Mouse (Mus musculus): Measurements from ENCODE around the gene Pex10. TPM values are rescaled to one million over a fixed set of nuclear protein-coding genes. Genes with fewer than 3 reads are reported as not detected.

Gene Pex10
- polyA plus RNA-seq (2017; shearing (Covaris generic)), result 1 to 10 TPM; 5.8 to 8.7 (median 7.2) TPM

GRCm38 (mm10) chr4:155066834-155067522 lies at the start of gene Pex10:
Gene Pex10, plus strand, starts transcription at chr4:155067016.
- peak; percentile 90 for ATAC-seq

GRCm38 (mm10) chr4:155017253-155017878 lies 49.5 kb upstream of the Pex10 start:
- no peak for ATAC-seq

DNA sequence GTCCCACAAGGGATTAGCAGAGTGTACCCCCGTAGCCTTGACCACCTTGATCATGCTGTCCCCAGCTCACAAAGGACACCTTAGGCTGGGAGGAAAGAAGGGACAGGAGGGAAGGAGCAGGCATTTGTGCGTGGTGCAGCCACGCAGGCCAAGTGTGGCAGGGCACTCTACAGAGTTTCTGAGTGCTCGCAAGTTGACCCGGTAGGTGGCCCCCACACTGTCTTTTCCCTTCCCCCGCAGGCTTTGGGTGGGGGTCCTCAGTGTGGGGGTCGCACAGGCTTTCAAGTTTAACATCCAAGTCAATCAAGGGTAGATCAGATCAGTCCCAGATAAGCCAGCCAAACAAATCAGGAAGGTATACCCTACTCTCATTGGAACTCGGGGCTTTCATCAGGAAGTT lies 48.8 kb upstream of the Pex10 start:
- ATAC-seq, result no peak

- no peak for ATAC-seq
These were observed 48.0 kb upstream of the Pex10 start for GRCm38 (mm10) chr4:155018601-155019335.

DNA sequence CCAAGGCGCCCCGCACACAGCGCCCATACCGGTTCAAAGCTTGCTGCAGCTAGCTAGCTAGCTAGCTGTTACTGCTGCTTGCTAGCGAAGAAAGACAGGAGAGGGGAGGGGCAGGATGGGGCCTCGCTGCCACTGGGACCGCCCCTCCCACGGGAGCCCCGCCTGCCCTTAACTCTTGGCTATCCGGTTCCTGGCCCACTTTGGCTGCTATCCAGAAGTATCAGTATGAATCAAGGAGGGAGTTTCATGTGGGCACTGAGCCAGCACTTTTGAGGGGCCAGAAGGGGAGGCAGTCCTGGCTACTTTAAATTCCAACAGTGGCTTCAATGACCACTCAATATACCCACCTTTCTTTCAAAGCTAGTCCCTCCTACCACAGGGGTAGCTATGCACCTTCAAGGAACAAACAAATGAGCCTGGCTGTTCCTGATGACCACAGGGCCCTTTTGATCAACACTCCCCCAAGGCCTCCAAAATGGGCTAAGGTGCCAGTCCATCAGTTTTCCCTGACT lies 47.4 kb upstream of the Pex10 start:
- peak; percentile 28 for ATAC-seq

GRCm38 (mm10) chr4:155020141-155020540 lies 46.7 kb upstream of the Pex10 start:
- ATAC-seq, result no peak

GRCm38 (mm10) chr4:155020813-155021212 lies 46.0 kb upstream of the Pex10 start:
- no peak for ATAC-seq

GRCm38 (mm10) chr4:155022228-155022855 lies 44.5 kb upstream of the Pex10 start:
- no peak for ATAC-seq

GRCm38 (mm10) chr4:155024170-155025010 lies 42.4 kb upstream of the Pex10 start:
- ATAC-seq, result no peak

DNA sequence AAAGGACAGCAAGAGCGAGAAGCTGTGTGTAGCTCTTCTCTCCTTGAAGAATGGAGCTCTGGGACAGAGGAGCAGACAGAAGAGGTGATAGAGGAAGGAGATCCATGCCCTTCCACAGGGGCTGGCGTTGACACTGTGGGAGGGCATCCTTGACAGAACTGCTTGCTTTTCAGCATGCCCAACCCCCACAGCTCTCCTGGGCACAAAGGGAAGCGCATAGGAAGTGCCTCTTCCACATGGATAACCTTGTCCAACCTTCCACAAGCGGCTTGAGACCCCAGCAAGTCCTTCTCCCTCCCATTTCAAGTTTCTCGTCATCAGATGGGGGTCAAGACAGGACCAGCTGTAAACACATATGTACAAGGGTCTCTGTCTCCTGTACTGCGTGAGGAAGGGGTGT lies 33.7 kb upstream of the Pex10 start:
- ATAC-seq, result no peak

DNA sequence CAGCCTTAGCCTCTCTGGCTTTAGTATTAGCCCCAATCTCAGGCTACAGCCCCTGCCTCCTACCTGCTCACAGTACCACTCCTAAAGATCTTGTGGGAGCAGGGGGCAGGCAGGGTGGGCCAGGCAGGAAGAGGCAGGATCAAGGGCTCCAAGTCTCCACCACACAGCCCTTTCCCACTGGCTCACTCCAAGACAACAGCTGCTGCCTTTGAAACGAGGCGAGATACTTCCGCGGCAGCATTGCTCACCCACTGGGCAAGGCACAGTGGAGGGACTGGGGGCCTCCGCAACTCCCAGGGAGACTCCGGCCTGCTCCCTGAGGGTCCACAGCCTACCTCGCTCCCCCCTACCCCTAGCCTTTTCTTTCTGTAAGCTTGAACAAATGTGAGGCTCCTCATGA lies 32.6 kb upstream of the Pex10 start:
- ATAC-seq, result no peak

DNA sequence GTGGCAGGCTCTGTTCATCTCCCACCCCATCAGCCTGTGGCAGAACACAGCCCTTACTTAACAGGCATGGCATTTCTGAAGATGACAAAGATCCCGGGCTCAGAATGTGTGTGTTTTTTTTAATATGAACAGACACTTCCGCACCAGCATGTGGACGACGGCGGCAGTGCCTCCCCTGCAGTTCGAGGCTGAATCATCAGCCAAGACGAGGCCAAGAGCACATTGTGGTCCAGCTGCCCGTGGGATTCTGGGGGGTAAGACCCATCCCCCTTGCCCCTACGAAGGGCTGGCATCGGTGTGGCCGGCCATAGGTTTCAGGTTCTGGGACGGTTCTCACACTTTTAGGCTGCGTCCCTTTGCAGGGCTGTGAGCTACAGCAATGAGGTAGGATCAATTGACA lies 32.0 kb upstream of the Pex10 start:
- no peak for ATAC-seq

GRCm38 (mm10) chr4:155040197-155040596 lies 26.6 kb upstream of the Pex10 start:
- no peak for ATAC-seq

GRCm38 (mm10) chr4:155040696-155041095 lies 26.1 kb upstream of the Pex10 start:
- no peak for ATAC-seq

GRCm38 (mm10) chr4:155042606-155043288 lies 24.1 kb upstream of the Pex10 start:
- ATAC-seq, result no peak

DNA sequence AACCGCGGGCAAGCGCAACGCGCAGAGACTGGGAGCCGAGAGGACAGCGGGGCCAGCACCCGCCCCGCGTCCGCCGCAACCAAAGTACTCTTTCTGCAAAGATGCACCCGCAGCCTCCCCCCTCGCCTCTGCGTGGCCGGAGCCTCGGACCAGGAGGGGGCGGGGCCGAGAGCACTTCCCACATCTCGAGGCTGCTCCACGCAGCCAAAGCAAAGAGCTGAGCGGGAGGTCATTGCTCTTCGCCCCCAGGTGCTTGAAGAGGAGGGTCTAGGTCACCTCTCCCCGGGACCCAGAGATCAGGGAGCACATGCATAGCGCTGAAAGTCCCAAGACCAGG lies 23.6 kb upstream of the Pex10 start:
- no peak for ATAC-seq

- ATAC-seq, result no peak
These were observed 20.2 kb upstream of the Pex10 start for GRCm38 (mm10) chr4:155046636-155047035.

GRCm38 (mm10) chr4:155050116-155050515 lies 16.7 kb upstream of the Pex10 start:
- ATAC-seq, result peak; percentile 67

DNA sequence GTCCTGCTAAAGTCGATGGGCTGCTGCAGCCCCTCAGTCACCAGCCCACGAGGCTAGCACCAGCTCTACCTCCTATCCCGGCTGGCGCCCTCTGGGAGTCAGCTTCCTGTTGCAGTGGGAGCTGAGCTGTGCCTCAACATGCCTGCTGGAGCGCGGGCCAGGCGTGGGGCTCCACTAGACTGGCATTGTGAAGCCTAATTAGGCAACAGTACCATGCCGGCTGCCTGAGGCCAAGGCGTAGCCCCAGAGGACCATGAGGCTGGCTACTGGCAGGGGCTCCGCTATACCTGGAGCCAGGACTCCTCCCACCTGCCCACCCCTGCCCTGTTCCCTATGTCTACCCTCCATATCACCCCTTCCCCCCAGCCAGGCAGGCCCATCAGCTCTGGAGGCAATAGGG lies 10.1 kb upstream of the Pex10 start, which contains the start of gene Plch2:
Plch2 (minus strand) TSS at position 61 of the 400 bp plus-strand sequence.
- ATAC-seq, result no peak

DNA sequence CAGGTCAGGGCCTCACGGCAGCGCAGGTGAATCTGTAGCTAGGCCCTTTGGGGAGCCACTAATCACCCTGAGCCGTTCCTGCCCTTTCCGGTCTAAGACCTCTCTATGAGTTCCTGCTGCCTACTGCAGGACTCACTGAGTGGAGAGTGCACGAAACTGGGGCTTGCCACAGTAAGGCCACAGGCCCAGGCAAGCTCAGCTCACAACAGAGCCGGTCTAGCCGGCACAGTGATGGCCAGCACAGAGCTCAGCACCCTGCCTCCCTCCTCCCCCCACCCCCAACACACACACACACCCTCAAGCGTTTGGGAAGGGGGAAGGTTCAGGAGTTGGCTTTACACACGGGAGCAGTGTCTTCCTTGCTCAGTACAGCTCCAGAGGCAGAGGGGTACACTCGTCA lies 8.5 kb upstream of the Pex10 start:
- ATAC-seq, result no peak

DNA sequence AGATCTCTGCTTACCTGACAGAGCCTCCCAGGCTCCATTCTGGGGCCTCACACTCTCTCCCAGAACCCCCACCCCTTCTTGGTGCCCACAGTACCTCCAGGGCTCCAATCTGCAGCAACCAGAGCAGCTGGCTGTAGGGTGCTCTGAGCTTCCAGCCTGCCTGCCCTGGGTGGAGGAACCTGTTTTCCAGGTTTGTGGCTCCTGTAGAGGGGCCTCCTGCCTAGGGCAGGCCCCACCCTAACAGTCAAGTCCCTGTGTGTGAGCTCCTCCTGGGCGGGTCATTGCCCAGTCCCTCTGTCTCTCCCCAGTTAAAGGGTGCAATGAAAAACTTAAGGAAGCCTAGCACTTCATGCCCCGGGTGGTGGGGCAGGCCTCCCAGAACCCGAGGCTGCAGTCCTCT lies 2.9 kb upstream of the Pex10 start:
- no peak for ATAC-seq

- no peak for ATAC-seq
These were observed 2.3 kb upstream of the Pex10 start for GRCm38 (mm10) chr4:155064474-155064873.
